Mouse (Mus musculus): ENCODE data around the gene Ywhab. TPM values are rescaled to one million over a fixed set of nuclear protein-coding genes. Genes with fewer than 3 reads are reported as not detected.

Ywhab gene
- polyA plus RNA-seq, 1 experiment, result 39.1 TPM

GRCm38 (mm10) chr2:164059634-164060235, 65.0 kb downstream of the Ywhab start:
- H3K36me3 ChIP-seq (ENCODE audit: control insufficient read depth, insufficient read depth, low read length), result peaks cover 70% of the 10 kb centered on the region
- H3K27me3 ChIP-seq (ENCODE audit: control insufficient read depth, insufficient read depth, low read length), result no peaks in the 10 kb centered on the region
- H3K4me1 ChIP-seq (replicated peaks; ENCODE audit: control insufficient read depth, insufficient read depth, low read length), result peaks cover 8% of the 10 kb centered on the region
- no peak overlapping the region for H3K4me3 ChIP-seq (ENCODE audit: control insufficient read depth, insufficient read depth, low read length)
- no peak for DNase-seq
- no peak overlapping the region for H3K27ac ChIP-seq (ENCODE audit: control insufficient read depth, insufficient read depth, low read length)
- TF ChIP-seq POLR2A (IDR thresholded peaks at IDR 0.05; ENCODE audit: control insufficient read depth, extremely low read depth, insufficient read depth, low read length, poor library complexity), result no peak
- TF ChIP-seq CTCF (IDR thresholded peaks at IDR 0.05; ENCODE audit: borderline replicate concordance, control insufficient read depth, extremely low read depth, insufficient read depth, low read length, poor library complexity), result no peak
- 96% methylated on average over 8 of the region's 8 CpGs for WGBS

Other genes starting within 250 kb of the Ywhab start
- 46.8 and 51.1 TPM in 2 replicates for gene Ada, start 244.7 kb upstream of the Ywhab start, polyA plus RNA-seq (2012; rRNA removed)
- 1.7 and 2.1 TPM in 2 replicates for gene Ccn5, start 174.1 kb upstream of the Ywhab start, polyA plus RNA-seq (2012; rRNA removed)
- gene Kcnk15, start 141.3 kb upstream of the Ywhab start, polyA plus RNA-seq (2012; rRNA removed), result not detected in 2 replicates
- gene Rims4, start 76.3 kb upstream of the Ywhab start, polyA plus RNA-seq (2012; rRNA removed), result 0.04 and 0.18 TPM in 2 replicates
- 0.51 and 0.97 TPM in 2 replicates for gene Pabpc1l, start 30.5 kb downstream of the Ywhab start, polyA plus RNA-seq (2012; rRNA removed)
- gene Stk4, start 75.4 kb downstream of the Ywhab start, polyA plus RNA-seq (2012; rRNA removed), result 85.1 and 90.1 TPM in 2 replicates
- gene Tomm34, start 76.2 kb downstream of the Ywhab start, polyA plus RNA-seq (2012; rRNA removed), result 83.7 and 93.8 TPM in 2 replicates
- gene Kcns1, start 176.2 kb downstream of the Ywhab start, polyA plus RNA-seq (2012; rRNA removed), result 0.07 TPM in 1 of 2 replicates, not detected in the other
- 0.11 and 0.65 TPM in 2 replicates for gene Wfdc5, start 187.8 kb downstream of the Ywhab start, polyA plus RNA-seq (2012; rRNA removed)
- gene Wfdc12, start 195.6 kb downstream of the Ywhab start, polyA plus RNA-seq (2012; rRNA removed), result 0.42 TPM in 1 of 2 replicates, not detected in the other
- not detected in 2 replicates for gene Wfdc15a, start 205.2 kb downstream of the Ywhab start, polyA plus RNA-seq (2012; rRNA removed)
- not detected in 2 replicates for gene Wfdc15b, start 226.7 kb downstream of the Ywhab start, polyA plus RNA-seq (2012; rRNA removed)
- not detected in 2 replicates for gene Svs2, start 243.5 kb downstream of the Ywhab start, polyA plus RNA-seq (2012; rRNA removed)